Comparison of ENCODE assay signal across 19 mouse cellular contexts in the genomic region with DNA sequence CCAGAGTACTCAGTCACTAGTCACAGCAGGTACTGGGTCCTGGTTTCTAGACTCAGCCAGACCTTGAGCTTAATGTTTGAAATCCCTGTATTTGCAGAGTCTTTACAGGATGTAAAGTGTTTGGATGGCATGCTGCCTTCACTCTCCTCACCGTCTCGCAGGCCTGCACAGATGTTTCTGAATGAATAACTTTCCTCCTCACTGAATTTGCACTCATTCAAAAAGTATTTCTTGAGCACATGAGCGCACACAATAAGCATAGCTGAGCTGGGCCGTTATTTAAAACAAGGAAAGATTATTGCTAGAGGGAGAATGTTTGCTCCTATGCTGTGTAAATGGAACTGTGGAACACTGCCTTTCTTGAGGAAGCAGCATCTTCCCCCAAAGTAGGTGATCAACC. TPM values are rescaled to one million over a fixed set of nuclear protein-coding genes. Genes with fewer than 3 reads are reported as not detected.
A peak's percentile ranks its signal among the peaks of the same experiment; 100 is the strongest.
DNase-seq lines count a peak whose midpoint lies in the region; ATAC-seq and TF ChIP-seq lines count a peak whose summit lies in the region.
"Had no signal": no experiment of that assay in that cellular context is flagged by ENCODE, and none has a peak within 500 bp of the region (broad histone marks: within the 10 kb centered on the region; RNA-seq: fewer than 3 reads in every experiment).

No protein-coding gene starts in this region.

- no peak overlapping the region for H3K27ac ChIP-seq in forebrain, embryonic 15.5 days (replicated peaks)
- H3K27ac ChIP-seq in forebrain, embryonic 13.5 days = no peak overlapping the region
- no peak overlapping the region for H3K27ac ChIP-seq in embryonic facial prominence, embryonic 13.5 days
- no peak overlapping the region for H3K27ac ChIP-seq in hindbrain, postnatal 0 days
- H3K27ac ChIP-seq: heart, embryonic 13.5 days; liver, embryonic 12.5 days had no signal

- no peak overlapping the region for H3K9ac ChIP-seq in forebrain, embryonic 15.5 days (replicated peaks)
- no peak overlapping the region for H3K9ac ChIP-seq in forebrain, embryonic 13.5 days
- H3K9ac ChIP-seq in embryonic facial prominence, embryonic 13.5 days = no peak overlapping the region
- H3K9ac ChIP-seq in hindbrain, postnatal 0 days (replicated peaks; ENCODE audit: low read length) = no peak overlapping the region; the same call in 1 of the 2 replicates
- H3K9ac ChIP-seq: heart, embryonic 13.5 days; liver, embryonic 12.5 days; lung, embryonic 14.5 days had no signal

- TF ChIP-seq CTCF in hindbrain, postnatal 0 days (IDR thresholded peaks at IDR 0.05; ENCODE audit: low read depth) = no peak

- no peaks in the 10 kb centered on the region for H3K27me3 ChIP-seq in forebrain, embryonic 15.5 days
- H3K27me3 ChIP-seq in forebrain, embryonic 13.5 days = peaks cover 14% of the 10 kb centered on the region; the same call in 1 of the 2 replicates
- peaks cover 49% of the 10 kb centered on the region for H3K27me3 ChIP-seq in embryonic facial prominence, embryonic 13.5 days
- H3K27me3 ChIP-seq in hindbrain, postnatal 0 days (ENCODE audit: insufficient read depth, low read length) = no peaks in the 10 kb centered on the region

- H3K4me3 ChIP-seq in forebrain, embryonic 15.5 days = peak overlapping the region; percentile 77
- H3K4me3 ChIP-seq in forebrain, embryonic 13.5 days = no peak overlapping the region
- H3K4me3 ChIP-seq in embryonic facial prominence, embryonic 13.5 days = no peak overlapping the region; the same call in 1 of the 2 replicates
- H3K4me3 ChIP-seq in hindbrain, postnatal 0 days (ENCODE audit: low read length) = peak overlapping the region; percentile 67
- H3K4me3 ChIP-seq: heart, embryonic 13.5 days; liver, embryonic 12.5 days had no signal

- ATAC-seq in forebrain, embryonic 15.5 days (replicated peaks) = no peak
- ATAC-seq in forebrain, embryonic 13.5 days = no peak
- ATAC-seq in embryonic facial prominence, embryonic 13.5 days (ENCODE audit: insufficient number of reproducible peaks, insufficient read depth, low FRiP score, low TSS enrichment, low read depth) = no peak
- ATAC-seq in hindbrain, postnatal 0 days = no peak
- ATAC-seq: liver, embryonic 12.5 days had no signal

- no peaks in the 10 kb centered on the region for H3K36me3 ChIP-seq in forebrain, embryonic 15.5 days
- H3K36me3 ChIP-seq in forebrain, embryonic 13.5 days (ENCODE audit: poor library complexity, severe bottlenecking) = no peaks in the 10 kb centered on the region
- no peaks in the 10 kb centered on the region for H3K36me3 ChIP-seq in embryonic facial prominence, embryonic 13.5 days
- no peaks in the 10 kb centered on the region for H3K36me3 ChIP-seq in hindbrain, postnatal 0 days (ENCODE audit: insufficient read depth, low read length)
- H3K36me3 ChIP-seq: heart, embryonic 13.5 days; liver, embryonic 12.5 days had no signal

- peaks cover 20% of the 10 kb centered on the region for H3K4me1 ChIP-seq in forebrain, embryonic 15.5 days
- H3K4me1 ChIP-seq in forebrain, embryonic 13.5 days = peaks cover 22% of the 10 kb centered on the region
- peaks cover 13% of the 10 kb centered on the region; the same call in 1 of the 2 replicates for H3K4me1 ChIP-seq in embryonic facial prominence, embryonic 13.5 days
- peaks cover 4% of the 10 kb centered on the region; the same call in 1 of the 2 replicates for H3K4me1 ChIP-seq in hindbrain, postnatal 0 days (ENCODE audit: insufficient read depth, low read length)
- H3K4me1 ChIP-seq: liver, embryonic 12.5 days had no signal

- H3K4me2 ChIP-seq in forebrain, embryonic 15.5 days (replicated peaks) = no peak overlapping the region; the same call in 1 of the 2 replicates
- H3K4me2 ChIP-seq in forebrain, embryonic 13.5 days = no peak overlapping the region
- H3K4me2 ChIP-seq in embryonic facial prominence, embryonic 13.5 days = peak overlapping the region; percentile 87
- H3K4me2 ChIP-seq in hindbrain, postnatal 0 days (ENCODE audit: low read depth, low read length) = peak overlapping the region; percentile 68
- H3K4me2 ChIP-seq: heart, embryonic 13.5 days; liver, embryonic 12.5 days; lung, embryonic 14.5 days had no signal

- no peaks in the 10 kb centered on the region for H3K9me3 ChIP-seq in forebrain, embryonic 15.5 days
- H3K9me3 ChIP-seq in forebrain, embryonic 13.5 days (replicated peaks) = no peaks in the 10 kb centered on the region
- no peaks in the 10 kb centered on the region for H3K9me3 ChIP-seq in embryonic facial prominence, embryonic 13.5 days
- H3K9me3 ChIP-seq in hindbrain, postnatal 0 days (ENCODE audit: low read length) = no peaks in the 10 kb centered on the region
- H3K9me3 ChIP-seq: heart, embryonic 13.5 days; liver, embryonic 12.5 days had no signal

- DNase-seq in 3T3-L1 (ENCODE audit: low read depth, low spot score) = peak; percentile 27
- peak; percentile 7 for DNase-seq in hindbrain, postnatal 0 days (ENCODE audit: low spot score)
- no peak for DNase-seq in layer of hippocampus, adult 11-12 months (ENCODE audit: low spot score)
- DNase-seq in adrenal gland, adult 18-20 months (ENCODE audit: low spot score in 2 of 2) = no peak
- DNase-seq in layer of hippocampus, postnatal 10 days (ENCODE audit: low spot score in 2 of 2) = no peak
- DNase-seq: cerebellum, adult 11-12 months; cerebellum, postnatal 36 days; heart, adult 11 months; kidney, adult 18-20 months; kidney, postnatal 10 days; lung, embryonic 14.5 days; right cerebral cortex, postnatal 14 days had no signal

- 25% methylated on average over 4 of the region's 4 CpGs for WGBS in forebrain, embryonic 15.5 days
- 25% methylated on average over 4 of the region's 4 CpGs for WGBS in forebrain, embryonic 13.5 days
- WGBS in embryonic facial prominence, embryonic 13.5 days = 45% methylated on average over 4 of the region's 4 CpGs
- 29% methylated on average over 4 of the region's 4 CpGs for WGBS in hindbrain, postnatal 0 days

RNA-seq across cellular contexts. Expression of a gene that starts 2.9 kb away (rescaled TPM):
- polyA plus RNA-seq in forebrain, embryonic 15.5 days (2015; fragmentation: Nextera tagmentation; extraction: Ambion mirVana) = 7.4 and 9.9 TPM in 2 replicates
- polyA plus RNA-seq in forebrain, embryonic 13.5 days (2015; fragmentation: Nextera tagmentation; extraction: Ambion mirVana) = 3.1 and 4.6 TPM in 2 replicates
- 5.4 and 5.6 TPM in 2 replicates for polyA plus RNA-seq in embryonic facial prominence, embryonic 13.5 days (2015; fragmentation: Nextera tagmentation; extraction: Ambion mirVana)
- total RNA-seq in hindbrain, postnatal 0 days (2014; rRNA removed) = 55.7 and 62.1 TPM in 2 replicates
- 33.8 and 36.0 TPM in 2 replicates for polyA plus RNA-seq in hindbrain, postnatal 0 days (2015; fragmentation: Nextera tagmentation; extraction: Ambion mirVana)
- total RNA-seq in adrenal gland, adult 18-20 months (2021) = under 1 TPM; 0.43 to 0.64 TPM
- total RNA-seq in layer of hippocampus, postnatal 10 days (2021) = 1 to 10 TPM; 2.9 to 4.0 TPM
- total RNA-seq: hematopoietic stem cell, adult 5-6 weeks had no signal
- polyA plus RNA-seq: liver, embryonic 12.5 days; spleen, adult 2 months had no signal

Comparison
In these comparisons a context has a peak if more than half of its experiments do, and no peak if none do; other contexts are left out.
1. H3K4me3 ChIP-seq: peak in forebrain, embryonic 15.5 days (single experiment) and hindbrain, postnatal 0 days (single experiment); none in forebrain, embryonic 13.5 days (single experiment) and embryonic facial prominence, embryonic 13.5 days (single experiment).
2. H3K4me2 ChIP-seq: peak in embryonic facial prominence, embryonic 13.5 days (single experiment) and hindbrain, postnatal 0 days (single experiment); none in forebrain, embryonic 15.5 days (single experiment) and forebrain, embryonic 13.5 days (single experiment).
3. DNase-seq: peak in 3T3-L1 (single experiment) and hindbrain, postnatal 0 days (single experiment); none in layer of hippocampus, adult 11-12 months (single experiment), adrenal gland, adult 18-20 months (0 of 2) and layer of hippocampus, postnatal 10 days (0 of 2).